Mouse (Mus musculus) gonadal fat pad, adult 2 months (tissue): ENCODE data around the gene Amhr2. TPM values are rescaled to one million over a fixed set of nuclear protein-coding genes. Genes with fewer than 3 reads are reported as not detected.

Experiments used
- DNase-seq: peaks from one replicate; pipeline ENCODE4 v3.0.0-alpha.2; 2012; ENCODE audit warnings: low read depth
- polyA plus RNA-seq: library from polyadenylated mRNA; depleted of rRNA; stranded (reverse); fragments of >200 nt; gene quantifications from 2 replicates; pipeline ENCODE4 v1.2.3, GENCODE M21; 2012; rRNA removed

Gene Amhr2
- polyA plus RNA-seq, 1 experiment, result 7.0 TPM

GRCm38 (mm10) chr15:102470605-102471294, 25.6 kb downstream of the Amhr2 start:
- no peak for DNase-seq

DNA sequence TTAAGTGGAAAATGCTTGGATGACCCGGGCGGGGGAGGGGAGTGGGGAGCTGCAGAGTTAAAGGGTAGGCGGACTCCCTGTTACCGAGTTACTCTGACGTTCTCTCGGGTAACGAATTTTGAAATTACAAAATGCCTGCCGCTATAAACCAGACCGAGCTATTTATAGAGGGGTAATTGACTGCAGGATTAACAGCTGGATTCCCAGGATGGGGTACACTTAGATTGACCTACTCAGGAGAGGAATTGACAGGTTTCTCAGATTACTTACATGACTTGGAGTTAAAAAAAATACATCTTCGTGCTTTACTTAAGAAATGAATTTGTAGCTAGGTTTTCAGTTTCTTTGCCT, 26.1 kb downstream of the Amhr2 start:
- DNase-seq, result no peak

GRCm38 (mm10) chr15:102471727-102472126, 26.6 kb downstream of the Amhr2 start:
- no peak for DNase-seq

DNA sequence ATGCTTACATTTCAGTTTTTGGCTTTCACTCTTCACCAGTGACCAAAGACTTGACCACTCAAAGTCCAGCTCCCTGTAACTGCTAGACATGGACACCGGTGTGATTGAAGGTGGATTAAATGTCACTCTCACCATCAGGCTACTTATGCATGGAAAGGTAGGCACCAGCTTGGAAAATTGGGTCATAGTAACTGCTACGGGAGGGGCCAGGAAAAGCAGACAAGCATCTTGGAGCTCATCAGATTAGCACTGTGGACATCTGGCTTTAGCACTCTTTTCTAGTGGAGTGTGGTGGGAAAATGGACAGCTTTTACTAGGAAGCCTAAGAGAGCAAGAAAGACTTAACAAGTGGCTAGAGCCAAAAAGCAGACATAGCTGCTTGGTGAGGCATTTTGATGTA, 28.1 kb downstream of the Amhr2 start:
- no peak for DNase-seq

- DNase-seq, result no peak
These were observed 29.4 kb downstream of the Amhr2 start for GRCm38 (mm10) chr15:102474520-102474919.

GRCm38 (mm10) chr15:102483136-102483535, 38.0 kb downstream of the Amhr2 start:
- no peak for DNase-seq

- DNase-seq, result no peak
These were observed 40.7 kb downstream of the Amhr2 start for GRCm38 (mm10) chr15:102485853-102486252.

DNA sequence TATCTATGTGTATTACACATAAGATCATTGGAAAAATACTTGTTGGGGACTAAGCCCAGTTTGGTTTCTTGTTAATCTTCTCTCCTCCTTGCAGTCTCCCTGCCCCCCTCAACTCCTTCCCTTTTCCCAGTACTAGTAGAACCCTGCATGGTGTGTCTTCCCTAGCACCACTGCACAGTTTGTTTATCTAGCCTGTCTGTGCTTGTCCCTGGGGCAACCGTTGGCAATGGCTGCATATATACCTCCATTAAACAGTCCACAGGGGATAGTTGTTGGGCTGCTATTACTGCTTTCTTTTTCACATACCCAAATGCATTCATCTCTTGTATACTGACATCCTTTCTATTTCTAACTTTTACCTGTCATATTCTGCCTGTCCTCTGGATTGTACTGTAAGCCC, 42.5 kb downstream of the Amhr2 start:
- DNase-seq, result no peak

GRCm38 (mm10) chr15:102498322-102498721, 53.2 kb downstream of the Amhr2 start:
- no peak for DNase-seq

GRCm38 (mm10) chr15:102499370-102499769, 54.2 kb downstream of the Amhr2 start:
- DNase-seq, result no peak

- no peak for DNase-seq
These were observed 54.7 kb downstream of the Amhr2 start for GRCm38 (mm10) chr15:102499851-102500250.

DNA sequence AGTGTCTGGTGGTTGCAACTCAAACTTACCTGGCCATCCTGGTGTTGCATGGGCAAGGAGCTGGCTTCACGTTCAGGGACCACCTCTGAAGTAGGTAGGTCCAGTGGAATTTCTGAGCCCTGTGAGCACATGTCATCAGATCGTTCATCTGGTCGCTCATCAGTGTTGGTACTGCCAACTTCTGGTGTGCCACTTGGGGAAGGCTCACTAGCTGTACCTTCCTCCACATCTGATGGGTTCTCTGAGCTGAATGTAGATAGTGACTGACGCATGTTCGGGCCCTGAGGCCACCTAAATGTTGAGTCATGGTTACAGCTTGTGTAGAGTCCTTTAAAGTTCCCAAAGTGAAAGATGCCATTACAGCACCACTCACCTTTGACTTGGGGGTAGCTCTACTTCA, 55.3 kb downstream of the Amhr2 start:
- no peak for DNase-seq

GRCm38 (mm10) chr15:102501084-102501814, 56.1 kb downstream of the Amhr2 start:
- no peak for DNase-seq

DNA sequence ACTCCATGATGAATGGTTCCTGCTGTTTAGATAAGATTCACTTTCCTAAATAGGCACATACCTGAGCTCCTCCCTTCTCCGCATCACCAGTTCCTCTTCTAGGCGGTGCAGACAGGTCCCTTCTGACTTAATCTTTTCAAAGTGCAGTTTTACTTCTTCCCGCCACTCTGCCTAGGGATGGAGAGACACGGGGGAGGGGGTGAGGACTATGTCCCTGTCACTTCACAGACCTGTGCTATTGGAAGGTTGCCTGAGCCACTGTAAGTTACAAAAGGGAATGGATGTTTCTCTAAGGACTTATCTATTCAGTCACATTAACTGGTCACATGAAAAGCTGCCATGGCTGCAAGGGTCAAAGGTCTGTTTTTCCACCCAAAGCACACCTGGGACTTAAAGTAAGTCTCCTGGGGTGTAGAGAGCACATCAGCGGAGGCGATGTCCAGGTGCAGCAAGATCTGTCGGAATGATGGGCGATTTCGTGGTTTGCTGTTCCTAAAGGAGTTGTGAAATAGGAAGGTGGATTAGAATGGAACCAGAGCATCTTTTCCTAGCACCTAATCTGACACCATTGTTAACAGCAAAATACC, 57.2 kb downstream of the Amhr2 start:
- no peak for DNase-seq

- no peak for DNase-seq
These were observed 58.3 kb downstream of the Amhr2 start, which contains the start of gene Gm10337 for GRCm38 (mm10) chr15:102503447-102503846. TSS of gene Gm10337 (plus strand) at chr15:102503722.

Other genes starting within 250 kb of the Amhr2 start
- gene Zfp740, start 242.1 kb upstream of the Amhr2 start, polyA plus RNA-seq, result 42.2 and 42.7 TPM in 2 replicates
- 237 and 241 TPM in 2 replicates for gene Csad, start 240.6 kb upstream of the Amhr2 start, polyA plus RNA-seq
- 4.6 and 5.6 TPM in 2 replicates for gene Itgb7, start 213.4 kb upstream of the Amhr2 start, polyA plus RNA-seq
- 35.1 and 37.8 TPM in 2 replicates for gene Rarg, start 187.8 kb upstream of the Amhr2 start, polyA plus RNA-seq
- 0.25 and 0.27 TPM in 2 replicates for gene Gm9918, start 174.8 kb upstream of the Amhr2 start, polyA plus RNA-seq
- 66.9 and 89.6 TPM in 2 replicates for gene Mfsd5, start 165.9 kb upstream of the Amhr2 start, polyA plus RNA-seq
- 2.9 and 7.1 TPM in 2 replicates for gene Espl1, start 149.1 kb upstream of the Amhr2 start, polyA plus RNA-seq
- gene Pfdn5, start 119.3 kb upstream of the Amhr2 start, polyA plus RNA-seq, result 179 and 237 TPM in 2 replicates
- gene Myg1, start 113.7 kb upstream of the Amhr2 start, polyA plus RNA-seq, result 52.7 and 56.4 TPM in 2 replicates
- 21.5 and 27.0 TPM in 2 replicates for gene Aaas, start 94.6 kb upstream of the Amhr2 start, polyA plus RNA-seq
- gene Sp7, start 78.2 kb upstream of the Amhr2 start, polyA plus RNA-seq, result 0.12 and 0.18 TPM in 2 replicates
- 17.5 and 19.9 TPM in 2 replicates for gene Sp1, start 39.2 kb upstream of the Amhr2 start, polyA plus RNA-seq
- gene Prr13, start 13.7 kb downstream of the Amhr2 start, polyA plus RNA-seq, result 121 and 141 TPM in 2 replicates
- gene Pcbp2, start 25.2 kb downstream of the Amhr2 start, polyA plus RNA-seq, result 357 and 485 TPM in 2 replicates
- gene Gm10337, start 58.4 kb downstream of the Amhr2 start, polyA plus RNA-seq, result not detected in 2 replicates
- 15.0 and 15.6 TPM in 2 replicates for gene Map3k12, start 71.7 kb downstream of the Amhr2 start, polyA plus RNA-seq
- gene Tarbp2, start 72.8 kb downstream of the Amhr2 start, polyA plus RNA-seq, result 49.3 and 66.4 TPM in 2 replicates
- 4.8 and 5.8 TPM in 2 replicates for gene Npff, start 79.6 kb downstream of the Amhr2 start, polyA plus RNA-seq
- not detected in 2 replicates for gene Gm28047, start 179.7 kb downstream of the Amhr2 start, polyA plus RNA-seq
- 70.4 and 84.8 TPM in 2 replicates for gene Atf7, start 180.1 kb downstream of the Amhr2 start, polyA plus RNA-seq
- gene Atp5g2, start 227.0 kb downstream of the Amhr2 start, polyA plus RNA-seq, result 213 and 316 TPM in 2 replicates